Mouse (Mus musculus): Measurements from ENCODE around the gene Fam25c. TPM values are rescaled to one million over a fixed set of nuclear protein-coding genes. Genes with fewer than 3 reads are reported as not detected.
"Not testable (repeated sequence)": the region's sequence is repeated elsewhere in the genome, so short reads cannot be mapped to it uniquely, and the experiment has no call there.

The Fam25c gene
- total and polyA plus RNA-seq, 2 experiments from 2014 or later: not detected

GRCm38 (mm10) chr14:34317431-34317830 is 37.8 kb downstream of the Fam25c start:
- no peak for TF ChIP-seq CTCF (IDR thresholded peaks at IDR 0.05)
- Histone ChIP-seq H3K27ac (ENCODE audit: low read depth, low read length) (no peak overlapping the region), H3K4me2 (ENCODE audit: low read depth, low read length, poor library complexity, severe bottlenecking) (no peak overlapping the region), H3K27me3 (ENCODE audit: insufficient read depth, low read length) (no peaks in the 10 kb centered on the region), H3K4me3 (ENCODE audit: low read depth, low read length) (no peak overlapping the region), H3K9ac (replicated peaks; ENCODE audit: low read length, poor library complexity, severe bottlenecking) (no peak overlapping the region), H3K4me1 (ENCODE audit: insufficient read depth, low read length) (peaks cover 12% of the 10 kb centered on the region; the same call in 1 of the 2 replicates), H3K9me3 (ENCODE audit: low read length) (no peaks in the 10 kb centered on the region), H3K36me3 (ENCODE audit: insufficient read depth, low read length) (peaks cover 3% of the 10 kb centered on the region; the same call in 1 of the 2 replicates)
- WGBS: 82% methylated on average over 3 of the region's 3 CpGs
- ATAC-seq (ENCODE audit: low FRiP score) (no peak), DNase-seq (ENCODE audit: low spot score) (no peak)

DNA sequence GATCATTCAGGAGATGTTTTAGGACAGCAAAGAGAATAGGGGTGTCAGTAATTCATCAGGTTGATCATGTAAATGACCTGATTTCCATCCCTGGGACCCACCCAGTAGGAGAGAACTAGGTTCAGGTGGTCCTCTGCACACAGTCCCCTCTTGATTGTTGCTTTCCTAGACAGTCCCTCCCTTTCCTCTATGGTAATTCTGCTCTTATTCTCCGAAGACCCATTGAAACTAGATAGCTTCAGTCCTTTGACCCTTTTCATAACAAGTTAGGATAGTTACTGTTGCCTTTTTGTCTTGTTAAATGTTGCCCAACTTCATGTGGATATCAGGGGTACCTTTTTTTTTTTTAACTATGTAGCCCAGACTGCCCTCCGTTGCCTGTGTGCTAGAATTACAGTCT is 38.9 kb downstream of the Fam25c start:
- H3K4me3 ChIP-seq (ENCODE audit: low read depth, low read length): no peak overlapping the region
- no peaks in the 10 kb centered on the region for H3K9me3 ChIP-seq (ENCODE audit: low read length)
- no peak overlapping the region for H3K27ac ChIP-seq (ENCODE audit: low read depth, low read length)
- H3K27me3 ChIP-seq (ENCODE audit: insufficient read depth, low read length): no peaks in the 10 kb centered on the region
- DNase-seq (ENCODE audit: low spot score) (no peak), ATAC-seq (ENCODE audit: low FRiP score) (no peak)
- H3K4me2 ChIP-seq (ENCODE audit: low read depth, low read length, poor library complexity, severe bottlenecking): no peak overlapping the region
- H3K9ac ChIP-seq (replicated peaks; ENCODE audit: low read length, poor library complexity, severe bottlenecking): no peak overlapping the region
- peaks cover 3% of the 10 kb centered on the region; the same call in 1 of the 2 replicates for H3K36me3 ChIP-seq (ENCODE audit: insufficient read depth, low read length)
- H3K4me1 ChIP-seq (ENCODE audit: insufficient read depth, low read length): peaks cover 12% of the 10 kb centered on the region; the same call in 1 of the 2 replicates
- TF ChIP-seq CTCF (IDR thresholded peaks at IDR 0.05): no peak
- WGBS: 98% methylated on average over 2 of the region's 2 CpGs

GRCm38 (mm10) chr14:34314796-34315195 is 40.4 kb downstream of the Fam25c start:
- Histone ChIP-seq H3K36me3 (ENCODE audit: insufficient read depth, low read length) (peaks cover 3% of the 10 kb centered on the region; the same call in 1 of the 2 replicates), H3K4me1 (ENCODE audit: insufficient read depth, low read length) (peaks cover 12% of the 10 kb centered on the region; the same call in 1 of the 2 replicates), H3K9ac (replicated peaks; ENCODE audit: low read length, poor library complexity, severe bottlenecking) (no peak overlapping the region), H3K4me3 (ENCODE audit: low read depth, low read length) (no peak overlapping the region), H3K9me3 (ENCODE audit: low read length) (no peaks in the 10 kb centered on the region), H3K27me3 (ENCODE audit: insufficient read depth, low read length) (no peaks in the 10 kb centered on the region), H3K27ac (ENCODE audit: low read depth, low read length) (no peak overlapping the region), H3K4me2 (ENCODE audit: low read depth, low read length, poor library complexity, severe bottlenecking) (peak overlapping the region; percentile 20)
- 85% methylated on average over 3 of the region's 3 CpGs for WGBS
- ATAC-seq (ENCODE audit: low FRiP score) (no peak), DNase-seq (ENCODE audit: low spot score) (no peak)
- TF ChIP-seq CTCF (IDR thresholded peaks at IDR 0.05): no peak

DNA sequence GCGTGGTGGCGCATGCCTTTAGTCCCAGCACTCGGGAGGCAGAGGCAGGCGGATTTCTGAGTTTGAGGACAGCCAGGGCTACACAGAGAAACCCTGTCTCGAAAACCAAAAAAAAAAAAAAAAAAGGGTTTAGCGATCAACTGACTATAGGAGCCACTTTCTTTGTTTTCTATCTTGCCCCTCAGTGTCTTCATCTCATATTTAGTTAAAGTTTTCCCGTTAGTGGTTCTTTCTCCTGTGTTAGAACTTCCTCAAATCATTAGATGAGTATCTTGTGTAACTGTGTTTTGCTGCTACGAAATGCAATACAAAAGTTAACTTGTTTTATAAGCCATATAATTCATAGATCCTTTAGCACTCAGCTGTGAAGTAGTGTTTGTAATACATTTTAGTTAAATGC is 40.9 kb downstream of the Fam25c start:
- Histone ChIP-seq H3K4me1 (ENCODE audit: insufficient read depth, low read length) (peaks cover 12% of the 10 kb centered on the region; the same call in 1 of the 2 replicates), H3K4me2 (ENCODE audit: low read depth, low read length, poor library complexity, severe bottlenecking) (peak overlapping the region; percentile 29)
- H3K9me3 ChIP-seq (ENCODE audit: low read length); H3K27me3 ChIP-seq (ENCODE audit: insufficient read depth, low read length); H3K27ac ChIP-seq (ENCODE audit: low read depth, low read length); H3K36me3 ChIP-seq (ENCODE audit: insufficient read depth, low read length); H3K9ac ChIP-seq (replicated peaks; ENCODE audit: low read length, poor library complexity, severe bottlenecking); DNase-seq (ENCODE audit: low spot score); ATAC-seq (ENCODE audit: low FRiP score); H3K4me3 ChIP-seq (ENCODE audit: low read depth, low read length): not testable (repeated sequence)
- WGBS: 93% methylated on average over 8 of the region's 8 CpGs

DNA sequence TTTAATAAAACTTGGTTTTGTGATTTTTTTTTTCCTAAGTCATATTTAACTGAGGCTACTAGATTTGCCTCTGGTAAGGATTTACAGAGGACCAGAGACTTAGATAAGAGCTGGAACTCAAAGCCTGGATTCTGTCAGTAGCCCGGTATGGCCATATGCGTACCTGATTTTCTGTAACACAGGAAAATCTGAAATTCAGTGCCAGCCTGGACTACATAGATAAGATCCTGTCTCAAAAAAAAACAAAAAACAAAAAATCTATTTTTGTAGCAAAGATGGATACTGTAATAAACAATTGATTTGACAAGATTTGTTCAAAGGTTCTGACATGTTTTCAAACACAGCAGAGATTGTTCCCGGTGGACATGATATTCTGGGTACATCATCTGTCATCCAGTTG is 41.6 kb downstream of the Fam25c start:
- 75% methylated on average over 3 of the region's 3 CpGs for WGBS

GRCm38 (mm10) chr14:34312339-34313048 is 42.7 kb downstream of the Fam25c start:
- TF ChIP-seq CTCF (IDR thresholded peaks at IDR 0.05): no peak
- ATAC-seq (ENCODE audit: low FRiP score) (no peak), DNase-seq (ENCODE audit: low spot score) (no peak)
- Histone ChIP-seq H3K4me3 (ENCODE audit: low read depth, low read length) (peak overlapping the region; percentile 98), H3K4me2 (ENCODE audit: low read depth, low read length, poor library complexity, severe bottlenecking) (peak overlapping the region; percentile 82), H3K9ac (replicated peaks; ENCODE audit: low read length, poor library complexity, severe bottlenecking) (peak overlapping the region; percentile 44), H3K36me3 (ENCODE audit: insufficient read depth, low read length) (no peaks in the 10 kb centered on the region), H3K4me1 (ENCODE audit: insufficient read depth, low read length) (peaks cover 12% of the 10 kb centered on the region; the same call in 1 of the 2 replicates), H3K9me3 (ENCODE audit: low read length) (no peaks in the 10 kb centered on the region), H3K27me3 (ENCODE audit: insufficient read depth, low read length) (no peaks in the 10 kb centered on the region), H3K27ac (ENCODE audit: low read depth, low read length) (0 out of 2 replicates have a peak overlapping the region, but pooled peaks have one; percentile 38)
- 18% methylated on average over 5 of the region's 6 CpGs for WGBS

More for the DNA sequence above, 41.6 kb downstream of the Fam25c start:
- Histone ChIP-seq H3K27ac (ENCODE audit: low read depth, low read length) (no peak overlapping the region), H3K4me1 (ENCODE audit: insufficient read depth, low read length) (peaks cover 12% of the 10 kb centered on the region; the same call in 1 of the 2 replicates), H3K4me3 (ENCODE audit: low read depth, low read length) (peak overlapping the region; percentile 98; the same call in 1 of the 2 replicates), H3K9ac (replicated peaks; ENCODE audit: low read length, poor library complexity, severe bottlenecking) (no peak overlapping the region), H3K27me3 (ENCODE audit: insufficient read depth, low read length) (no peaks in the 10 kb centered on the region), H3K4me2 (ENCODE audit: low read depth, low read length, poor library complexity, severe bottlenecking) (peak overlapping the region; percentile 29), H3K36me3 (ENCODE audit: insufficient read depth, low read length) (no peaks in the 10 kb centered on the region), H3K9me3 (ENCODE audit: low read length) (no peaks in the 10 kb centered on the region)
- no peak for TF ChIP-seq CTCF (IDR thresholded peaks at IDR 0.05)
- ATAC-seq (ENCODE audit: low FRiP score) (no peak), DNase-seq (ENCODE audit: low spot score) (no peak)
